ENCODE assay signal across 19 mouse cellular contexts in genomic region chr9:52158561-52158960, GRCm38 (mm10). TPM values are rescaled to one million over a fixed set of nuclear protein-coding genes. Genes with fewer than 3 reads are reported as not detected.
A peak's percentile ranks its signal among the peaks of the same experiment; 100 is the strongest.
DNase-seq lines count a peak whose midpoint lies in the region; ATAC-seq and TF ChIP-seq lines count a peak whose summit lies in the region.
"Had no signal": no experiment of that assay in that cellular context is flagged by ENCODE, and none has a peak within 500 bp of the region (broad histone marks: within the 10 kb centered on the region; RNA-seq: fewer than 3 reads in every experiment).

No protein-coding gene starts in this region.

- peaks cover 6% of the 10 kb centered on the region; the same call in 1 of the 2 replicates for H3K9me3 ChIP-seq in heart, embryonic 12.5 days (replicated peaks)
- H3K9me3 ChIP-seq: embryonic facial prominence, embryonic 10.5 days had no signal

- no peak for TF ChIP-seq CTCF in heart, adult 2 months (IDR thresholded peaks at IDR 0.05)

- H3K4me3 ChIP-seq in heart, embryonic 12.5 days = no peak overlapping the region
- no peak overlapping the region for H3K4me3 ChIP-seq in heart, adult 2 months
- no peak overlapping the region for H3K4me3 ChIP-seq in myocyte
- H3K4me3 ChIP-seq: embryonic facial prominence, embryonic 10.5 days; forebrain, embryonic 13.5 days; gastrocnemius, adult 2 months; hindbrain, embryonic 12.5 days had no signal

- no peaks in the 10 kb centered on the region for H3K27me3 ChIP-seq in heart, embryonic 12.5 days (replicated peaks)
- H3K27me3 ChIP-seq in heart, adult 2 months (ENCODE audit: control insufficient read depth, insufficient read depth, low read length) = no peaks in the 10 kb centered on the region
- no peaks in the 10 kb centered on the region for H3K27me3 ChIP-seq in myocyte (ENCODE audit: control insufficient read depth, insufficient read depth, insufficient read length)
- H3K27me3 ChIP-seq: forebrain, embryonic 13.5 days; hindbrain, embryonic 12.5 days had no signal

- 45% methylated on average over 1 of the region's 1 CpGs for WGBS in heart, embryonic 12.5 days
- 31% methylated on average over 1 of the region's 1 CpGs for WGBS in heart, adult 2 months

- H3K4me2 ChIP-seq in heart, embryonic 12.5 days = no peak overlapping the region
- H3K4me2 ChIP-seq in myocyte (ENCODE audit: low read depth) = peak overlapping the region; percentile 15
- H3K4me2 ChIP-seq: forebrain, embryonic 13.5 days; hindbrain, embryonic 12.5 days had no signal

- H3K36me3 ChIP-seq in heart, embryonic 12.5 days = 0 out of 2 replicates have a peak, but pooled peaks cover 6% of the 10 kb centered on the region
- H3K36me3 ChIP-seq in heart, adult 2 months (ENCODE audit: control insufficient read depth, insufficient read depth, low read length) = peaks cover 4% of the 10 kb centered on the region; the same call in 1 of the 2 replicates
- H3K36me3 ChIP-seq in myocyte (ENCODE audit: control insufficient read depth, insufficient read depth) = no peaks in the 10 kb centered on the region

- peaks cover 32% of the 10 kb centered on the region for H3K4me1 ChIP-seq in heart, embryonic 12.5 days (replicated peaks)
- peaks cover 5% of the 10 kb centered on the region for H3K4me1 ChIP-seq in heart, adult 2 months (ENCODE audit: control insufficient read depth, insufficient read depth, low read length)

- DNase-seq in heart, adult 2 months = no peak
- DNase-seq in left cerebral cortex, adult 11 months (ENCODE audit: low spot score) = peak; percentile 24
- DNase-seq in left cerebral cortex, adult 8-10 months (ENCODE audit: low spot score in 2 of 2) = no peak
- DNase-seq in spleen, postnatal 10 days (ENCODE audit: low spot score in 2 of 2) = no peak
- DNase-seq: adrenal gland, postnatal 10 days; B cell, adult 2 months; cerebellum, postnatal 10 days; gastrocnemius, adult 2 months; gastrocnemius, postnatal 25 days; kidney, adult 8-10 months had no signal

- H3K79me2 ChIP-seq in heart, adult 2 months (replicated peaks; ENCODE audit: control insufficient read depth, insufficient read depth, low read length) = peaks cover 7% of the 10 kb centered on the region
- peaks cover 45% of the 10 kb centered on the region for H3K79me2 ChIP-seq in myocyte (ENCODE audit: control insufficient read depth, insufficient read depth)

- intact Hi-C loops in heart, adult 2 months (cut with DNase I) = no loop called here

- peak overlapping the region; percentile 24; the same call in 1 of the 2 replicates for H3K27ac ChIP-seq in heart, embryonic 12.5 days (ENCODE audit: poor library complexity, severe bottlenecking)
- no peak overlapping the region for H3K27ac ChIP-seq in heart, adult 2 months
- H3K27ac ChIP-seq: embryonic facial prominence, embryonic 10.5 days; forebrain, embryonic 13.5 days; gastrocnemius, adult 2 months; hindbrain, embryonic 12.5 days had no signal

- no peak for ATAC-seq in heart, embryonic 12.5 days (ENCODE audit: insufficient number of reproducible peaks, low FRiP score)
- ATAC-seq: CD4-positive, CD25-positive, alpha-beta regulatory T cell, adult 4 months; forebrain, embryonic 13.5 days; hindbrain, embryonic 16.5 days; inflammation-experienced regulatory T-cells, adult 6 months; intestine, postnatal 0 days had no signal

- H3ac ChIP-seq in myocyte (ENCODE audit: control insufficient read depth, insufficient read length) = no peak overlapping the region

- TF ChIP-seq EP300 in heart, adult 2 months (IDR thresholded peaks at IDR 0.05; ENCODE audit: insufficient read depth, low read depth, low read length) = no peak

- no peak for TF ChIP-seq POLR2A in heart, adult 2 months (IDR thresholded peaks at IDR 0.05; ENCODE audit: insufficient read depth, low read depth, low read length)
- no peak for TF ChIP-seq POLR2A in myocyte (IDR thresholded peaks at IDR 0.05; ENCODE audit: insufficient read length, low read depth)

- H3K9ac ChIP-seq in heart, embryonic 12.5 days = no peak overlapping the region
- no peak overlapping the region for H3K9ac ChIP-seq in heart, adult 2 months (ENCODE audit: low read depth, low read length)
- H3K9ac ChIP-seq: forebrain, embryonic 13.5 days; hindbrain, embryonic 12.5 days had no signal

TF ChIP-seq in myocyte, 11 proteins besides CTCF, POLR2A, EP300 and RAD21:
- TF ChIP-seq SRF (IDR thresholded peaks at IDR 0.05; ENCODE audit: control insufficient read depth, insufficient read length, low read depth) (no peak), REST (IDR thresholded peaks at IDR 0.05; ENCODE audit: insufficient read depth, insufficient read length) (no peak), MYOD1 (IDR thresholded peaks at IDR 0.05; ENCODE audit: control insufficient read depth in 1 of 3, insufficient read length in 2 of 3, low read depth in 2 of 3) (no peak), POLR2AphosphoS2 (IDR thresholded peaks at IDR 0.05; ENCODE audit: insufficient read length, low read depth) (no peak), E2F4 (IDR thresholded peaks at IDR 0.05; ENCODE audit: insufficient read depth) (no peak), TCF3 (IDR thresholded peaks at IDR 0.05; ENCODE audit: insufficient read length, low read depth) (no peak), USF1 (IDR thresholded peaks at IDR 0.05; ENCODE audit: low read depth) (no peak), MYOG (IDR thresholded peaks at IDR 0.05; ENCODE audit: control insufficient read depth in 1 of 3, insufficient read depth in 1 of 3, insufficient read length in 2 of 3, low read depth in 2 of 3) (no peak), MAX (IDR thresholded peaks at IDR 0.05; ENCODE audit: low read depth) (no peak), CEBPB (IDR thresholded peaks at IDR 0.05; ENCODE audit: insufficient read depth, poor library complexity, severe bottlenecking) (no peak), TCF12 (IDR thresholded peaks at IDR 0.05; ENCODE audit: insufficient read depth, poor library complexity, severe bottlenecking) (no peak)

RNA-seq across cellular contexts. Expression of gene Zc3h12c, which starts 9.8 kb away (rescaled TPM):
- polyA plus RNA-seq in heart, embryonic 12.5 days (2016; fragmentation: Nextera tagmentation; extraction: Ambion mirVana) = 4.0 and 4.6 TPM in 2 replicates
- total RNA-seq in heart, adult 2 months (2021) = 10 to 100 TPM in 1 of 2 experiments, 1 to 10 TPM in 1; 8.2 to 10.1 TPM
- 2.0 and 3.2 TPM in 2 replicates for polyA plus RNA-seq in heart, adult 2 months (2012; rRNA removed)
- total RNA-seq in left cerebral cortex, adult 8-10 months (2022) = 10 to 100 TPM; 12.1 to 13.6 (median 13.3) TPM
- polyA plus RNA-seq in myocyte (2012; fragmentation: generic; extraction: Trizol) = 1.2 TPM
